Mouse (Mus musculus): ENCODE results near the gene Spag9.

Spag9 gene

DNA sequence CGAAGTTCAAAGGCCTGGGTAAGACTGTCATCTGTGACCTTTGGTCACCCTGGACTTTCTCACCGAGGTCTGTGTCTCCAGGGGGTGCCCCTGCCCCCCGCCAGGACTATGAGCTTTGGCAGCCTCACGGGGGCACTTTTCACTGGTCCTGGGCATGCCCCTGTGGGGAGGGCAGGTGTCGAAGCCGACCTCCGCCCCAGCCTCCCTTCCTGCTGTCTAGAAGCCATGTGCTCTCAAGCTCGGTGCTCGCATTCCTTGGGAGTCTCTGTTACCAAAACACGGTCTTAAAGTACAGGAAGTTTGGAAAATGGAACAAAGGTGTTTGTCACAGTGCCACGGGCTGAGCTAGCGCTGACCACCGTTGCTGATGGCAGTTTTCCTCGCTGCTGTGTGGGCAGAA lies 162.6 kb downstream of the Spag9 start:
- DNase-seq (ENCODE audit: low spot score): no peak

DNA sequence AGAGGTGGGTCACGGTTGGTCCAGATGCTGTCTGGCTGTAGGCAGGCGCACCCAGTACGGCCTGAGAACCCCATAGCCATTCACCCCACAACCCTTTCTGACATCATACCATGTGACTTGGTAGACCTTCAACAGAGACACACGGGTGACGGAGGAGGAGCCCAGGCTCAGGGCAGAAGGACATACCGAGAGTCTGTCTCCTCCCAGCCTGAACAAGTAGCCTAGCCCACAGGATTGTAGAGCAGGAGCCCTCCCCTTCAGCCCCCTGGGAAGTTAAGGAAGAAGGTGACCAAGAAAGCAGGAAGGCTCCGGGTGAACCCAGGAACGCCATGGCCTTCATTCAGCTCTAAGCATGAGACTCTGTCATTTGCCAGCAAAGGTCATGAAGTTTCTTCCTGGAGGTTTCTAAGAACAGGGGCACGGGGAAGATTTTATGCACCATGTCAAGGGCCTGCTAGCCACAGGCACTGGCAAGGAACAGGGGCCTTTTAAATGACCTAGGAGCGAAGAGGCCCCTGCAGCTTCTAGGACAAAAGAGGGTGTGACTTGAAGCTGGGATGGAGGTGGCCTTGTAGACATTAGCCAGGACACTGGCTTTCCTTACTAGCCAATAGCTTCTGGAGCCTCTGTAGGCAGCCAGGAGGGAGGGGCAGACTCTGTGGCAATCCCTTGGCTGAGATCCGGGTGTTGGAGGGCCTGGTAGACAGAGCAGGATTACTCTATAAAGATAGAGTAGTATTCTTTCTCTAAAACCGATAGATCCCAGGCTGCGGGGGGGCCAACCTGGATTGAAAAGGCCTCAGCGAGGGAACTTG lies 163.4 kb downstream of the Spag9 start:
- no peak for DNase-seq (ENCODE audit: low spot score)

GRCm38 (mm10) chr11:94159911-94160415 lies 164.1 kb downstream of the Spag9 start:
- DNase-seq (ENCODE audit: low spot score): no peak

- peak; percentile 10 for DNase-seq (ENCODE audit: low spot score)
Observed at GRCm38 (mm10) chr11:94160443-94161266, 164.8 kb downstream of the Spag9 start.

GRCm38 (mm10) chr11:94161267-94161646 lies 165.4 kb downstream of the Spag9 start:
- no peak for DNase-seq (ENCODE audit: low spot score)

- DNase-seq (ENCODE audit: low spot score): no peak
Observed at GRCm38 (mm10) chr11:94161867-94162581, 166.1 kb downstream of the Spag9 start.

GRCm38 (mm10) chr11:94163005-94163767 lies 167.3 kb downstream of the Spag9 start:
- no peak for DNase-seq (ENCODE audit: low spot score)

GRCm38 (mm10) chr11:94165745-94166144 lies 169.9 kb downstream of the Spag9 start:
- DNase-seq (ENCODE audit: low spot score): no peak

DNA sequence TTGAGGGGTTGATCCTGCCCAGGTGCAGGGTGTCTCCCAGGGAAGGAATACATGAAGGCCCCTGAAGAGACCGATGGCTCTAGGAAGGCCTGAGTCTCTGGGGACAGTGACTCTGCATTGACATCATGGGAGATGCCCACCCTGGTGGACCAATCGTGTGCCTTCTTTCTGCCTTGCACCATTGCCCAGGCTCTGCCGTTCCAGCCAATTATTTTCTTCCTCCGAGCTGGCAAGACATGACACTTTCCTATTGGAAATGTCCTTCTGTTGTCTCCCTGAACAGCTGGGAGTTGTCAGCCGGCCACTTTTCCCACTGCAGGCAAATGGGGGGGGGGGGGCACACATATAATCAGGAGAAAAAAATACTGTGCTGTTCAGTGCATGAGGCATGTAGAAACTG lies 172.3 kb downstream of the Spag9 start:
- DNase-seq (ENCODE audit: low spot score): no peak

GRCm38 (mm10) chr11:94169596-94169995 lies 173.7 kb downstream of the Spag9 start:
- DNase-seq (ENCODE audit: low spot score): no peak

GRCm38 (mm10) chr11:94171691-94172090 lies 175.8 kb downstream of the Spag9 start:
- no peak for DNase-seq (ENCODE audit: low spot score)

DNA sequence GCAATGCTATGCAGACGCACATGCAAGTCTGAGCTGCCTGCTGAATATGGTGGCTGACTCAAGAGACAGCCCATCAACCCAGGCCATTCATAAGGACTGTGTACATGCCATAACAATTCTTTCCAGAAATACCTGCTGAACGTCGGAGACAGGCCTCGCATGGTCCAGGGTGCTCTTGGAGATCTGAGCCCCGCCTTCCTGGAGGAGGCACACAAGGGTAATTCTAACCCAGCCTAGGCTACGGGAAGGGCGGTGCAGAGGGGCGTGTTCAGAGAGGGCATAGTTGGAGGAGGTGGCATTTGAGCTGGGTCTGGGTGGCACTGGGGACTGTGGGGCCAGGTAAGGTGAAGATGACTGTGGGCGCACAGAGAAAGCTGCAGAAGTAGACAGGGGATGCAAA lies 176.3 kb downstream of the Spag9 start:
- DNase-seq (ENCODE audit: low spot score): peak; percentile 13

- peak; percentile 22 for DNase-seq (ENCODE audit: low spot score)
Observed at GRCm38 (mm10) chr11:94173726-94174146, 177.8 kb downstream of the Spag9 start.

DNA sequence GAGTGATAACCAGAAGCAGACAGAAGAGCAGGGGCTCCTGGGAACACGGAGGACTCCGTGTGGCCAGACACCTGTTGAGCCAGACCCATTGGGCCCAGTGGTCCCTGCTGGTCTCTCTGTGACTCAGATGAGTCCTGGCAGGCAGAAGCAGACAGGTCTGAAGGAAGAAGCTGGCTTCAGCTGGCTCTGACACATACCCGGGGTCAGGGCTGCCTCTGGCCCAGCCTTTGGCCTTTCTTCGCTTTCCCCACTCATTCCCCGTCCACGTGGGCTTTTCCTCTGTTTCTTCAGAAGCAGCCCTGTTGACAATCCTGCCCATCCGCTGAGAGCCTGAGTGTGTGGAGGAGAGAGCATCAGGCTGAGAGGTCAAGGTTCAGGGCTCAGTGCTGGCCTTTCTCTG lies 179.4 kb downstream of the Spag9 start:
- DNase-seq (ENCODE audit: low spot score): no peak

Measured in c-Kit-positive CD71-positive TER-119-positive erythroid progenitor cells, embryonic 14.5 days (primary cell).